Mouse (Mus musculus) activated CD4-positive, CD25-positive, alpha-beta regulatory T cell, adult 4 months (primary cell): ENCODE measurements around the gene Gm45015. TPM values are rescaled to one million over a fixed set of nuclear protein-coding genes. Genes with fewer than 3 reads are reported as not detected.
"Not testable (repeated sequence)": the region's sequence is repeated elsewhere in the genome, so short reads cannot be mapped to it uniquely, and the experiment has no call there.

Experiments used
- ATAC-seq: one replicate; pipeline ENCODE4 v1.8.0; 2017
- polyA plus RNA-seq, 2 experiments: library from polyadenylated mRNA; unstranded; fragments of 100-300 nt; shearing (Covaris generic); gene quantifications; one replicate each; pipeline ENCODE4 v1.2.1; 2017

The Gm45015 gene
- not detected for polyA plus RNA-seq

- no peak for ATAC-seq
Measured at GRCm38 (mm10) chrX:73336740-73337139, at the start of gene Gm45015. Gm45015 (minus strand) TSS chrX:73336840.

GRCm38 (mm10) chrX:73384924-73385323 lies 48.3 kb upstream of the Gm45015 start:
- ATAC-seq = no peak

DNA sequence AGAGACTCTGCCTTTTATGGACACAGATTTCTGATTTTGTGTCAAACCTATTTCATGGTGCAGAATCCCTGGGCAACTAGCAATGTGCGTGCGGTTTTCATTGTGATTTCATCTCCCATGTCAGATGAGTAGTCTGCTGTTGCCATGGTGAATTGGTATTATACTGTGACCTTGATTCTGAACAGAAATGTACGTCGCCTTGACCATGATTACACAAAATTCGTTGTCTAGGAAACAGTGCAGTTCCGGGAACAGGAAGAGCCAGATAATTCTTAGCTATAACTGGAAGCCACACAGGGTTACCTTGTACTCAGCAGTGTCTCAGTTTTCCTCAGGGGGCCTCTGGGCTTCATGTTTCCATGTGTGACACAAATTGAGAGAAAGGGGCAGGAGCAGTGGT lies 47.8 kb upstream of the Gm45015 start:
- ATAC-seq = no peak

DNA sequence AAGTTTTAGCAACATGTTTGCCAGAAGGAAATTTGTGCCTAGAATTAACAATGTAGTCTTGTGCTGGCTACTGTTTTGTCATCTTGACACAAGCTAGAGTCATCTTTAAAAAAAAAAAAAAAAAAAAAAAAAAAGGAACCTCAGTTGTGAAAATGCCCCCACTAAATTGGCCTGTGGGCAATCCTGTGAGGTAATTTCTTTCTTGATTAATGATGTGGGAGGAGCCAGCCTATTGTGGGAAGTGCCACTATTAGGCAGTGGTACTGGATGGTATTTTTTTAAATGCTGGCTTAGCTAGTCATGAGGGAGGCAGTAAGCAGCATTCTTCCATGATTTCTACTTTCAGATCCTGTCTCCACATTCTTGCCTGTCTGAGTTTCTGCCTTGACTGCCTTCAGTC lies 26.7 kb upstream of the Gm45015 start:
- no peak for ATAC-seq

DNA sequence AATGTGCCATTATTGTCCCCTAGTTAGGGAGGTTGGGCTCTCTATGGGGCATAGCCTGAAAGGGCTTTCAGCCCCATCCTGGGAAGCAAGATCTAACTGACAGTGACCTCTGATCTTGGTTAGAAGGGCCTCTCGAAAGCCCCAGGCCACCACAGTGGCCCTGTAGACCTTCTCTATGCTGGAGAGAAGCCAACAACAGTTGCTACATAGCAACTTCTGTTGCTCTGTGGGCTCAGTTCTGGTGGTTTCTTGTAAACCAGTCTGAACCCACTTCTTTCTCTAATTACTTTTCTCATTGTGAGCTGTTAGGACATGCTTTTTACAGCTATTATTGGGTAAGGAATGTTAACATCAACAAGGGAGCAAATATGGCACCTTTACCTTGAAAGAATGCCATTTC lies 20.1 kb upstream of the Gm45015 start:
- no peak for ATAC-seq

DNA sequence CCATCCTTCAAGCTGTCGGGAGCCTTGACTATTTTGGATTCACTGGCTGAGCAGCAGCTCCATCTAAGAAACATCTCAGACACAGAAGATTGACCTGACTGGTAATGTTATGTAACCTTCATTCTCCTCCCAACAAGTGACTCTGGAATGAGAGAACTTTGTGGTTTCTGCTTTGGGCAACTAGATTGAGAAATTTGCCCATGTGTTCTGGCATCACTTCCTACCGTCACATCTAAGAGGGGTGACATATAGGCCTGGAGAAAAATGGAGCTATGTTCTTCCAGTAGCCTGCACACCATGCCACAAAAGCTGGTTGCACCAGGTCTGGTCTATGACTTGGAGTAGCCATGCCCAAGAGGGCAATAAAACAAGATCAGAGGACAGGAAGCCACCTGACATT lies 19.5 kb upstream of the Gm45015 start:
- ATAC-seq = no peak

- no peak for ATAC-seq
Measured at GRCm38 (mm10) chrX:73344346-73344745, 7.7 kb upstream of the Gm45015 start.

GRCm38 (mm10) chrX:73343802-73344201 lies 7.2 kb upstream of the Gm45015 start:
- no peak for ATAC-seq

DNA sequence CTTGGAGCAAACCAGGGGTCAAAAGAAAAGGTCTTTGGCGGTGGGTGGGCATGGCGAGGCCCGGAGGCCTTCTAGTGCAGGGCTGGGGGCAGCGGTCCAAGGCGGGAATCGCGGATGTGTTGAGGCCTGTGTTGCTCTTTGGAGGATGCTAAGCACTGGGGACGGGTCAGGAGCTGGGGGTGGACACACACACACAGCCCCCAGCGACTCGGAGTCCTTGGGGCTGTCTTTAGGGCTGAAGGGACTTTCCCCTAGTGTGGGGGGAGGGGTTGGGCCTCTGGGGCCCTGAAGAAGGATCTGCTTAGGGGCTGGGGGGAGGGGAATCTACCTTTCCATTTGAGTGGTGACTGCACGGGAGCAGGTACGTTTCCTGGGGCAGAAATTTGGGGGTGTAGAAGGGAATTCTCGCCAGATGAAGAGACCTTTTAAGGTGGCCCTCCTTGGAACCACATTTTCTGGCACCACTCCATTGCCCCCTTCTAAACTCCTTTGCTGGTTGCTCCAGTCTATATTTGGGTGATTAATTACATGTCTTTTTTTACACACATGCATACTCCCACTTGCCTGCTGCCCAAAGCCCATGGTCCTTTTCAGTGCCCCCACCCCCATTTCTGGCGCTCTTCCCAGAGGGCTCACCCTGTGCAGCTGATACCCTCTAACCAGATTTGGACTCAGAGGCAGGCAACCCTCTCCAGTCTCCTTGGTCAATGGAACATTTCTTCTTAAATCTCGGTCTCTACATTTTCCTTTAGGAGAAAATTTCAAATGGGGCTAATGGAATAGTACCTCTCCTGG lies 6.5 kb upstream of the Gm45015 start:
- ATAC-seq = peak; percentile 20

- peak; percentile 85 for ATAC-seq
Measured at GRCm38 (mm10) chrX:73342483-73342895, 5.8 kb upstream of the Gm45015 start, which contains the start of gene Zfp275. Zfp275 (plus strand) TSS chrX:73342621.

DNA sequence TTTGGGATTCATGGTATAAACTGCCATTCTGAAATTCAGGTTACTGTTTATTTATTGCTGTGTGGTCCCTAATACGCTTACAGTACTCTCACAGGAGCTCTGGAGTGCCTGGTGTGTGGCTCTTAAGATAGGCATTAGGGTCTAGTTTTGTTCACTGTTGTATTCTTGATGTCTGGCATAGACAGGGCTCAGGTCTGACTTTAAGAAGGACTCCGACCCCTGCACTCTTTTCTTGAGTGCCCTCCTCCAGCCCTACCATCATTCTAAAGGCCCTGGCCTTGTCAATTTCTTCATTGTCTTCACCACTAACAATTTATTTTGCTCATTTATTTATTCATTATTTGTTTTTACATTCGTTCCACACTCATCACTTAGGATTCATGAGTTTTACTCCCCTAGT lies 5.4 kb upstream of the Gm45015 start:
- ATAC-seq = no peak

GRCm38 (mm10) chrX:73341473-73341872 lies 4.8 kb upstream of the Gm45015 start:
- no peak for ATAC-seq

DNA sequence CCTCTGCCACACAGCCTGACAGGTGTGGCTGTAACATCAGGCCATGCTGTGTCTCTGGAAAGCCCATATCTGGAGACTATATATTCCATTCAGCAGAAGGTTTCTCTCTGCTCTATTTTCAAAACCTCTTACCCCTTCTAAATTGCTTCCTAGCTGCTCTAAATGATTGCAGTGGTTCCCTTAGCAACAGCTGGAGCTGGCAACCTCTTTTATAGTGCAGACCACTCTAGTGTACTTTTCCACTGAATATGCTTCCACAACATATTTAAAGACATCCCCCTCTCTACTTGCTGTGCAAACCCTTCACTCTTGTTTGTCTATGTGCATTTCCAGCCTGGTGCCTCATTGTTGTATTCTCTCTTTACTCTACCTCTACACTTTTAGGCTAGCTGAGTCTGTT lies 3.1 kb downstream of the Gm45015 start:
- ATAC-seq = no peak

GRCm38 (mm10) chrX:73327215-73327614 lies 9.4 kb downstream of the Gm45015 start:
- no peak for ATAC-seq

DNA sequence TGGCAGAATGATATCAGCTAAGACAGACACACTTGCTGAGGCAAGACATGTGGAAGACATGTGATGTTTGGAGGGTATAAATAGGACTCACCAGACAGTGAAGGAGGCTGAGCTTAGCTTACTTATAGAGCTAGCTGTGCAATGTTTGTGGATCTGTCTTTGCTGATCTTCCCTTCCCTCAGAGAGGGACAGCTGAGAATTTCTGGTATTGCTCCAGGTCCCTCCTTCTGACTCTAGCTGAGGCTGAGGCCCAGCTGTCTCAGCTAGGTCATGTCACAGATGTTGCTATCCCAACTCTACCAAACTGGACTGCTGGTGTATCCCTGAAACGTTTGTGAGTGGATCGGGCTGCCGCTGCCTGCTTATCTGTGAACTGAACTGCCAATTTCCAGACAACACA lies 15.6 kb downstream of the Gm45015 start:
- no peak for ATAC-seq

DNA sequence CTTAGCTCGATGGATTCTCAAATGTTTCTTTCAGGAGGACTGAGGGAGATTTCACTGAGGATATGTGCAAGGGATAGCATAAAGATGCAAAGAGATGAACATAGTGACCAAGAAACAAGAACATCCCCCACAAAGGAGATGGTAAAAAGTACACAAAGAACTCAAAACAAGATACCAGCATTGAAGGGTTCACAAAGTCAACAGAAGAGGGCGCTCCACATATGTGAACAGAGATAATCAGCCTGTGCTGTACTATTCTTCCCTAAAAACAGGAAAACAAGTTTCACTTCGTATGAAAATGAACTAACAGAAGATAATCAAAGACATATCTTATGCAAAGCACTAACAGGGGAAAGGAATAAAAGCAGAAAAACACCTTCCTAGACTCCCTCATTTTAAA lies 24.1 kb downstream of the Gm45015 start:
- no peak for ATAC-seq

- not testable (repeated sequence) for ATAC-seq
Measured at GRCm38 (mm10) chrX:73295745-73296144, 40.9 kb downstream of the Gm45015 start.

DNA sequence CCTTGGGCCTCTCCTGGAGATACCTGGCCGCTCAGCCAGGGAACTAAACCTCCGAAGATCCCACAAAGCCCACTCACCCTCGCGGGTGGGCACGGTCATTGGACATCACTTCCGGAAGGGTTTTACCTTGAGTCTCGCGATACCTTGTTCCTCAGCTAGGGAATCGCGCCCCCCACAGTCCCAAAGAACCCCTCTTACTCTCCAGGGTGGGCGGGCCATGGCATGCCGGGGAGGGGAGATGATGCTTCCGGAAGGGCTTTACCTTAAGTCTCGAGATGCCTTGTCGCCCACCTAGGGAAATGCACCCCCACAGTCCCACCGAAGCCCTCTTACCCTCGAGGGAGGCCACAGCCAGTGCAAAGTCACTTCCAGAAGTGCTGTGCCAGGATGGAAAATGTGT lies 43.8 kb downstream of the Gm45015 start, which contains the start of the genes Xlr5a and Xlr5c:
Xlr5a (minus strand) TSS at position 101 of the 400 bp plus-strand sequence.
Xlr5c (minus strand) TSS at position 101 of the 400 bp plus-strand sequence.
- not testable (repeated sequence) for ATAC-seq

Other genes starting within 250 kb of the Gm45015 start
- gene Xlr3a, start 239.7 kb downstream of the Gm45015 start, polyA plus RNA-seq = under 1 TPM in 1 of 2 experiments, not detected in 1; 0.97 TPM
- not detected for gene Gm14685, start 219.8 kb downstream of the Gm45015 start, polyA plus RNA-seq
- gene Xlr5b, start 188.0 kb downstream of the Gm45015 start, polyA plus RNA-seq = not detected
- gene DXBay18, start 187.4 kb downstream of the Gm45015 start, polyA plus RNA-seq = not detected
- not detected for gene Spin2d, start 159.9 kb downstream of the Gm45015 start, polyA plus RNA-seq
- gene Xlr3b, start 144.6 kb downstream of the Gm45015 start, polyA plus RNA-seq = 10 to 100 TPM; 12.7 to 30.6 TPM
- gene Xlr4b, start 122.5 kb downstream of the Gm45015 start, polyA plus RNA-seq = 100 to 1,000 TPM; 144 to 160 TPM
- 1 to 10 TPM; 1.3 to 1.5 TPM for gene F8a, start 108.5 kb downstream of the Gm45015 start, polyA plus RNA-seq
- gene Xlr4c, start 93.7 kb downstream of the Gm45015 start, polyA plus RNA-seq = 10 to 100 TPM; 85.6 to 87.3 TPM
- gene Xlr3c, start 71.5 kb downstream of the Gm45015 start, polyA plus RNA-seq = not detected
- not detected for gene Xlr5a, start 43.9 kb downstream of the Gm45015 start, polyA plus RNA-seq
- not detected for gene Xlr5c, start 43.9 kb downstream of the Gm45015 start, polyA plus RNA-seq
- 10 to 100 TPM; 11.0 to 11.6 TPM for gene Zfp275, start 5.8 kb upstream of the Gm45015 start, polyA plus RNA-seq
- gene Gm18336, start 61.9 kb upstream of the Gm45015 start, polyA plus RNA-seq = not detected
- under 1 TPM; 0.09 to 0.22 TPM for gene Zfp92, start 74.3 kb upstream of the Gm45015 start, polyA plus RNA-seq
- not detected for gene Trex2, start 98.5 kb upstream of the Gm45015 start, polyA plus RNA-seq
- 10 to 100 TPM; 33.0 to 34.5 TPM for gene Haus7, start 122.2 kb upstream of the Gm45015 start, polyA plus RNA-seq
- gene Bgn, start 146.8 kb upstream of the Gm45015 start, polyA plus RNA-seq = not detected
- gene Atp2b3, start 166.2 kb upstream of the Gm45015 start, polyA plus RNA-seq = not detected